Mouse (Mus musculus) large intestine, adult 2 months (tissue): Measurements from ENCODE around the gene Nectin4. TPM values are rescaled to one million over a fixed set of nuclear protein-coding genes. Genes with fewer than 3 reads are reported as not detected.
A peak's percentile ranks its signal among the peaks of the same experiment; 100 is the strongest.

Source experiments
- DNase-seq: peaks from one replicate; pipeline ENCODE4 v3.0.0-alpha.2; 2012; ENCODE audit warnings: low read depth, low spot score
- WGBS: fragments of 180-500 bp; shearing (Covaris S2); methylation state at CpG from one replicate; pipeline ENCODE4 v1.1.7; 2018; 5-methylcytosine and 5-hydroxymethylcytosine counted together
- polyA plus RNA-seq: library from polyadenylated mRNA; depleted of rRNA; stranded (reverse); fragments of >200 nt; gene quantifications from 2 replicates; pipeline ENCODE4 v1.2.3, GENCODE M21; 2012

Nectin4 gene
- polyA plus RNA-seq, 1 experiment = 0.51 TPM

DNA sequence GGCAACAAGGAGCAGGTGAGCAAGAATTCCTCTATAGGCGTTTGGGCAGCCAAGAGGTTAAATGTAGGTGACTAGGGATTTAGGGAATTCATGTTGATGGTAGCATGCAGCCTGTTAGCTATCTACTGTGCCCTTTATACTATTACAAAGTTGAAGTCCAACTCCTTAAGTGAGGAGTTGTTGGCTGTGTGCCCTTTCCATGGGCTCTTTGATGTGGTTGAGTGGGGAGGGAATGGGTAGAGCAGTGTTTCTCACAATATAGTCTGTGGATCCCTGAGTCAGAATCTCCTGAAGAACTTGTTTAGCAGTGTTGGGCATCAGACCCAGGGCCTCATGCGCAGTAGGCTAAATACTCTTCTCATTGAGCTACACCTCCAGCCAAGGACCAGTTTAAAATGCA is 13.1 kb upstream of the Nectin4 start:
- no peak for DNase-seq
- 92% methylated on average over 2 of the region's 2 CpGs for whole genome bisulfite sequencing

DNA sequence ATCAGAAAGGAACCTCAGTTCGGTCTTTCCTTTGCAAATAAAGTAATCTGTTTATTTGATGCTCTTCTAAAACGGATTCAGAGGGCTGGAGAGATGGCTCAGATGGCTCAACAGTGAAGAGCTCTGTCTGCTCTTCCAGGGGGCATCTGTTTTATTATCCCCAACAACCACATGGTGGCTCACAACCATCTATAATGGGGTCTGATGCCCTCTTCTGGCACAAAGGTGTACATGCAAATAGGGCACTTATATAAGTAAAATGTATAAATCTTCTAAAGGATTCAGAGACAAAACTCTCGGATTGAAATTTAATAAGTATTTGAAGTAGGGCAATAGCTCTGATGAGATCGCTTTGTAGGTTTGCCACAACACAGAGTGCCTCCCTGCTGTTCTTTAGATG is 11.5 kb upstream of the Nectin4 start:
- DNase-seq = no peak
- 55% methylated on average over 4 of the region's 4 CpGs for WGBS

DNA sequence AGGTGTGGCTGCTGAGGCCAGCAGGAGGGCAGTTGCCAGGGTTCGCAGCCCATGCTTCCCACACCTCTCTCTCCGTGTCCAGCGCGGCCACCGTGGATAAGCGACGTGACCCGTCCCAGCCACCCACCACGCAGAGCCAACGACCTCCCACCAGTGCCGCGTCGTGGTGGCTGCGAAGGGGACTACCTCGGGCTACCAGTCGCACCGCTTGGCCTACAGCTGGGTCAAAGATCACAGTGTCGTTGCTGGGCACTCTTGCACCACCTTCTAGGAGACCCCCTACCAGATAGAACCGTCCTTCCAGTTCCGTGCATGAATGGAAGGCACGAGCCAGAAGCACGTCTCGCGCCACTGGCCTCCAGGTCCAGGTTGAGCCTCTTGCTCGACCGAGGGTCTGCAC is 9.6 kb upstream of the Nectin4 start:
- DNase-seq = no peak

DNA sequence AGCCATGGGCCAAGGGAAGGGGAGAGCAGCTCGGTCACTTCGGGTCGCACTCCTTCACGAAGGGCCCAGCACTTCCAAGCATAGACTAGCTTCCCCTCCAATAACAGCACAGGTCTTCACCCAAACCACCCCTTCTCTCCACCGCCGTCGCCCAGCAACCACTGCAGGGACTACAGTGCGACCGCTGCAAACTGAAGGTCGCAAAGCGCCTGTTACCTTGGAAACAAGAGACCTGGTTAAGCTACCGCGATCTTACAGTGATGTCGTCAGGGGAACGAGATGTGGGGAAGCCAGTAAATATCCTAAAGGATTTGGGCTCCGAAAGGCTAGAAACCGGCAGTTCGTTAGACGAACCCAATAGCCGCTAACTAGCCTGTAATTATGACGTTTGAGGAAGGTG is 9.2 kb upstream of the Nectin4 start, which contains the start of gene Klhdc9:
Gene Klhdc9 (minus strand): TSS at position 143 of the 400 bp plus-strand sequence.
- no peak for DNase-seq
- 2% methylated on average over 21 of the region's 21 CpGs for WGBS

More for the DNA sequence above, 9.6 kb upstream of the Nectin4 start:
- WGBS = 13% methylated on average over 26 of the region's 26 CpGs

DNA sequence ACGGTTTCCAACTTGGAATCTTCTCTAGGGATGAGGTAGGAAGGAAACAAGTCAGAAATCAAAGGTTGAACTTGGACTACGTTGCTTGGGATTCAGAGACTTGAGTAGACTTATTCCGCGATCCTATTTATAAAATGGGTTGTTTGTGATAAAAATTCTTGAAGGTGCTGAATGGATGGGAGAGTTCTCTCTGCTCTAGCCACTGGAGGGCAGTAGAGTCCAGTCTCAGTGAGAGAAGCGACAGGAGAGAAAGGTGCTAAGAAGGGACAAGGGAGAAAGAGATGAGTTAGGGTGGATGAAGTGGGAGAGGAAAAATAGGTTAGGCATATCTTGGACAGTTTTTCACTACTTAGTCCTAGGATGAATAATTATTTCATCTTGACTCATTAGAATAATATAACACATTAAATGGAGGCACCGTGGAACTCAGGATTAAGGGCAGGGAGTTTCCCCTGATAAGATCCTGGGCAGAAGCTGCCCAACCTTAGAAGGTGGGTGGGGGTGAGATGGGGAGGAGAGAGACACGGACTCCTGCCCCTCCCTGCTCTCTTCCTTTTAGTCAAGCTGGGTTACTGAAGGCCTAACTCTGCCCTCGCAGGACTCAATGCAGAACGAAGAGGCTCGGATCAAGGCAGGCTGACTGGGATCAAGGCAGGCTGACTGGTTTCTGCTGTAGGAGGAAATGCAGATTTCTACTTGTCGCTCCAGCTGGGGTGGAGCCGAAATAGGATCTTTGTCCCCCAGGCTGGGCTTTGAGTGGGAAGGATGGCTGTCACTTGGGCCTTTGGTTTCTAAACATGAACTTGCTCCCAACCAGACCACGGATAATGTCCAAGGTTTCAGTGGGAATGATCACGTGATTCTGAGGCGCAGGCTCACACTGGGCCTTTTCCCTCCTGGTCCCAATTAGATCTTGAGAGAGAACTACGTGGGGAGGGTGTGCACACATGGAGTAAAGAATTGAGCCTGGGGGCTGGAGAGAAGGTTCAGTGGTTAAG is 8.5 kb upstream of the Nectin4 start:
- WGBS = 34% methylated on average over 16 of the region's 16 CpGs
- DNase-seq = peak; percentile 77

DNA sequence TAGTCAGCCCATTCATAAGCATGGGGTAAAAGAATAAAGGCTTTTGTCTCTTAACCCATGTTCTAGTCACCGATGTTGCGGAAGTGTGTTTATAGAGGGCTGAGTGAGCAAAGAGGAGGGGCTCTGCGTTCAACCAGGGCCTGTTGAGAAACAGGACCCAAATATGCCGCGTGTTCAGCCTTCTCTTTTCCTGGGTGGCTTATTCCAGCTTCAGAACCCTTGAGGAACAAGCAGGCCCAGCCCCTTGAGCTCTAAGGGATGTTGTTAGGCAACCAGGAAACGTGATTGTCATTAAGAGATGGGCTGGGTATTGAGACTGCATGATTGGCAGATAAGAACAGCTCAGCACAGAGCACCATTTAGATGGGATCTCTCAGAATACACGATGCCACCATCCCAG is 4.0 kb upstream of the Nectin4 start:
- DNase-seq = no peak
- WGBS = 40% methylated on average over 7 of the region's 7 CpGs

DNA sequence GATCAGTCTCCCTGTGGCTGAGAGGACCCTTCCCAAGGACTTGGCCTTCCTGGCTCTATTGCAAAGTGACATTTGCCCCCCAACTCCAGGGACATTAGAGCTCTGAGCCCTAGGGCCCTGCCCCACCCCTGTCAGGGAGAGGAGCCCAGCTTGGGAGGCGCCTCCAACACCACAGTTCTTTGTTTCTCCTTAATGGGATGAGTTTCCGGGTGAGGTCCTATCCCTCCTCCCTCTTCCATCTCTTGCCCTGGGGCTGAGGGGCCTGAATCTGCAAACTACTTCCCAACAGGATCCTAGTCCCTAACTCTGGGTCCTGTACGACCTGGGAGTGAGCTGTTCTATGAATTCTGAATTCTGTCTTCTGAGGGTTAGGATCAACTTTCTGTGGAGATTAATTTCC is 3.0 kb downstream of the Nectin4 start:
- 60% methylated on average over 3 of the region's 3 CpGs for WGBS
- no peak for DNase-seq

DNA sequence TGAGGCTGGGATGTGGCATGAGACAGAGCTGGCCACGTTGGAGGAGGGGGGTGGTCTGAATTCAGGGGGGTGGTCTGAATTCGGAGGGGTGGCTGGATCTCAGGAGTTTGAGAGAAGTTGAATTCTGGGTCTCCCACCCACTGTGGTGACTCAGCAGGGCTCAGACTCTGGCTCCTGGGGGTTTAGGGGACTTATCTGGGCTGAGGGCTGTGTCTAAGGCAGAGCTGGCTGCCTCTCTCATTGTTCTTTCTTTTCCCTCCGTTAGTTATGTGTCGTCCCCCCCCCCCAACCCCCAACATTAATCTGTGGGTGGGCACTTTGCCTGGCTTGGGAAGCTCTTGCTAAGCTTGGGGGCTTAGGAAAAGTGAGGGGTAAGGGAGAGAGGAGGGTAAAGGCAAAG is 4.0 kb downstream of the Nectin4 start:
- WGBS = 33% methylated on average over 4 of the region's 4 CpGs
- DNase-seq = no peak

DNA sequence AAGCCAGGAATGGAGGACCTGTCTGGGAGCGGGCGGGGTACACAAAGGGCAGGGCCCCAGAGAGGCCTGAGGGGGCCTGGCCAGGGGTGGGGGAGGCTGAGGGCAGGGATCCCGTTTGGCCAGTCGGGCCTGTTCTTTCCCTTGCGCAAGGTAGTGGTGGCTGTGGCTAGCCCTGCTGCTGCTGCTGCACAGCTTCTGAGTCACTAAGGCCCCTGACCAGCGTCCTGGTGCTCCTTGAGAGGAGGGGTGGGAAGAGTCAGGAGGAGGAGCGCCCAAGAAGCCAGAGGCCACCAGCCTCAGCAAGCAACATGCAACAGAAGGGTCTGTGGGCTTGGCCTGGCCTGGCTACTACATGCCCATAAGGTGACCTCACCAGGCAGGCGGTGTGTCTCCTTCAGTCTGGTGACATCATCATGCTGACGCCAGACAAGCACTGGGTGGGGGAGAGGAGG is 5.8 kb downstream of the Nectin4 start:
- DNase-seq = no peak
- 19% methylated on average over 9 of the region's 9 CpGs for WGBS

DNA sequence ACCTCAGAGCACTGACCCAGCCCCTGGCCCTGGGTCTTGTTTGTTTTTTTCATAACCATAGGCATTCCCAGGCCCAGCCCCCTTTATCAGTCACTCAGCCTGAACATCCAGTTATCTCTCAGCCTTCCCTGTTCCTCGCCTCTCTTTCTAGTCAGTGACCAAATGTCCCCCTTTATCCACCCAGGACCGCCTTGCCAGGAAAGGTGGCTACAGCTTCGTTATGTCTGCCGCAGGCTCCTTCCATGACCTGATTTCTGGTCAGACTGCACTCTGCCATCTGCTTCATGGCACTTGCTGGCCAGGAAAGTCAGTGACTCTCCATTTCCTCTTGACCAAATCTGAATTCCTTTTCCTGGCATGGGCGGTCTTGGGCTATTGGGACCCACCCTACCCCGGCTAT is 8.4 kb downstream of the Nectin4 start:
- WGBS = 88% methylated on average over 6 of the region's 6 CpGs
- no peak for DNase-seq

DNA sequence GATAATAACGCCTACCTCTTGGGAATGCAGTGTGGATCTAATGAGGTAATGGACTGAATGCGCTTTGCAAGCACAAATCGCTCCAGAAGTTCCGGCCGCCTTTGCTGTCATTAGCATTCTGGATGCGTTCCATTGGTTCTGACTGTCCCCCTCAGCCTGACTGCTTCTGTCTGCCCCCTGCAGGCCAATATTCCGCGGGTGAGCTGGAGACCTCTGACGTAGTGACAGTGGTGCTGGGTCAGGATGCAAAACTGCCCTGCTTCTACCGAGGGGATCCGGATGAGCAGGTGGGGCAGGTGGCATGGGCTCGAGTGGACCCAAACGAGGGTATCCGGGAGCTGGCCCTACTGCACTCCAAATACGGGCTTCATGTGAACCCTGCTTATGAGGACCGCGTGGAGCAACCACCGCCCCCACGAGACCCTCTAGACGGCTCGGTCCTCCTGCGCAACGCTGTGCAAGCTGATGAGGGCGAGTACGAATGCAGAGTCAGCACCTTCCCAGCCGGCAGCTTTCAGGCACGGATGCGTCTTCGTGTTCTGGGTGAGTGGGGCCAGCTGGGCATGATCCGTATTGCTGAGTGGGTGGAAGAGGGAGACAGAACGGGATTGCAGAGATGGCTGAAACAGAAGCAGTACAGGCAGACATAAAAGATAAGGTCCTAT is 10.2 kb downstream of the Nectin4 start:
- WGBS = 33% methylated on average over 31 of the region's 31 CpGs
- no peak for DNase-seq

DNA sequence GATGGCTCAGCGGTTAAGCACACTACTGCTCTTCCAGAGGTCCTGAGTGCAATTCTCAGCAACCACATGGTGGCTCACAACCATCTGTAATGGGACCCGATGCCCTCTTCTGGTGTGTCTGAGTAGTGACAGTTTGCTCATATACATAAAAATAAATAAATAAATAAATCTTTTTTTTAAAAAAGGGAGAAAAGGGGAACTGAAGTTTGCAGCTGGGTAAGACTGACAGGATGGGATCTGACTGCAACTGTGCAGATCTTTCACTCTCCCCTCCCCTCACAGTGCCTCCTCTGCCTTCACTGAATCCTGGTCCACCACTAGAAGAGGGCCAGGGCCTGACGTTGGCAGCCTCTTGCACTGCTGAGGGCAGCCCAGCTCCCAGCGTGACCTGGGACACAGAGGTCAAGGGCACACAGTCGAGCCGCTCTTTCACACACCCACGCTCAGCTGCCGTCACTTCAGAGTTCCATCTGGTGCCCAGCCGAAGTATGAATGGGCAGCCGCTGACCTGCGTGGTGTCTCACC is 12.3 kb downstream of the Nectin4 start:
- no peak for DNase-seq
- 84% methylated on average over 11 of the region's 11 CpGs for WGBS

DNA sequence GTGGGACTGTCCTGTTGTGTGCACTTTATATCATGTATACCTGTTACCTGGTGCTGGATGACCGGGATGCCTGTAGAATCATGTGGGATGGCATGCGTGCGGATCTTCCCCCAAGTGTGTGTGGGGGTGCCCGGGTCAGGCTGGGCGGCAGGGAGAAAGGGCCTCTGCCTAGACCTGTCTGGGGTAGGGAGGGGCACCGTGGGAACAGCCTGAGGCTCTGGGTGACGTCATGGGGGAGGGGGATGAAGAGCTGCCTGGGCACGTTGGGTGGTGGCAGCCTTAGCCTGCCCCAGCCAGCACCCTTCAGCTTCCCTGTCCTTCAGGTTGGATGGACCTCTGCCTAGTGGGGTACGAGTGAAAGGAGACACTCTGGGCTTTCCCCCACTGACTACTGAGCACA is 14.5 kb downstream of the Nectin4 start:
- 65% methylated on average over 9 of the region's 9 CpGs for WGBS
- no peak for DNase-seq

DNA sequence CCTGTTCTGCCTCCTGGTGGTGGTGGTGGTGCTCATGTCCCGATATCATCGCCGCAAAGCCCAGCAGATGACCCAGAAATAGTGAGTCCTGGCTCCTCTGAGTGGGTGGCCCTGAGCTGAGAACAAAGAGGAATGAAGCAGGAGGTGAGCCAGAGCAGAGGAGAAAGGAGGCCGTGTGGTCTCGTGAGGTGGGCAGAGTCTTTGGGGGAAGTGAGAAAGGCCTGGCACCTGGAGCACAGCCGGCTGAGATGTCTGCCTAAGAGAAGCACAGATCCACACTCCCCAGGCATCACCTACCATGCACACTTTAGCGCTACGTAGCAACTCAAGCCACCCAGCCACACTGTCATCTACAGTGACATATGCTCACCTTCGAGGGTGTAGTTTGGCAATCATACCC is 15.3 kb downstream of the Nectin4 start:
- 83% methylated on average over 9 of the region's 9 CpGs for WGBS
- no peak for DNase-seq

DNA sequence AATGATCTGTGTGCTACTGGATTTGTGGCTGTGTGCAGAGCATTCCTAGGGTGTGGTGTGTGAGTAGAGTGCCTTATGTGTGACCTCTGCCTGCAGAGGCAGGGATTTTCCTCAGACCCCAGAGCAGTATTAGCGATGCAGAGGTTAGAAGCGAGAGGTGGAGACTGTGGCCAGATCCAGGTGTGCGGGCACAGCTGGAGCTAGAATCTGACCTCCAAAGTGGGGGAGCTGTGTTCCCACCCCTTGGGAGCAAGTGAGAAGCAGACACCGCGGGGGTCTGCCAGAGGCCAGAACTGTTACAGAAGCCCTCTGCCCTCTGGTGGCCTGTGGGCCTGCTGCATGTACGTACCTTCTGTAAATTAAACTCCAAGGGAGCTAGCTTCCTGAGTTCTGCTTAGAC is 17.2 kb downstream of the Nectin4 start:
- DNase-seq = no peak
- 66% methylated on average over 6 of the region's 6 CpGs for WGBS

DNA sequence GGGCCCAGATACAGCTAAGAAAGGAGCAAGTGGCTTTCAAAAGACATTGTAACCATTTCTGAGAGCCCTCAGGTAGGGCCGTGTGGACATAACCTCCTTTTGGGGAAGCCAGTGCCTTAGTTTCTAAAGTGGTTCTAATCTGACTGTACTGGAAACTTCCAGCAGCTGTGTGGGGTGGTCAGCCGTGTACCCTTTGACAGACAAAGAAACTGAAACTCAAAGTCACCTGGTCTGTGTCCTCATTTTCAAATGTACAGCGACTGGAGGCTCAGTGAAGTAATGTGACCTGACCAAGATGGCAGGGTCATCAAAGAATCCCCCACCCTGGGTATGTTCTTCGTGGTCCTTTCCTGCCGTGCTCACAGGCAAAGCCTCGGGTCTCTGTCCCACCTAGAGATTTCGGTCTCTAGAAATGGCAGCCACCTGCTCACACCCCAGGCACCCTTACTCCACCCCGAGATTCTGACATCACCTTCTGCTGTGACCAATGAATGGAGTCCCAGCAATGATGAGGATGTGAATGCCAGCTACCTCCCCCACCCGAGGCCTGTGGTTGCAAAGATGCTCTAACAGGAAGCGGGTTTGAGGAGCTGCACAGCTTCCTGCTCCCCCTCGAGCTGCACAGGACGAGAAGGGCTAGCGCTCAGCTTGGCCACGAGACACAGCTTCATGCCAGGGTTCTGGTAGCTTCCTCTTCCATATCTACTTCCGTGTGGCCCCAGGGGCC is 18.6 kb downstream of the Nectin4 start, which contains the start of gene Arhgap30:
Gene Arhgap30 (plus strand): TSS at position 579 of the 727 bp plus-strand sequence.
- DNase-seq = no peak
- WGBS = 77% methylated on average over 15 of the region's 15 CpGs

DNA sequence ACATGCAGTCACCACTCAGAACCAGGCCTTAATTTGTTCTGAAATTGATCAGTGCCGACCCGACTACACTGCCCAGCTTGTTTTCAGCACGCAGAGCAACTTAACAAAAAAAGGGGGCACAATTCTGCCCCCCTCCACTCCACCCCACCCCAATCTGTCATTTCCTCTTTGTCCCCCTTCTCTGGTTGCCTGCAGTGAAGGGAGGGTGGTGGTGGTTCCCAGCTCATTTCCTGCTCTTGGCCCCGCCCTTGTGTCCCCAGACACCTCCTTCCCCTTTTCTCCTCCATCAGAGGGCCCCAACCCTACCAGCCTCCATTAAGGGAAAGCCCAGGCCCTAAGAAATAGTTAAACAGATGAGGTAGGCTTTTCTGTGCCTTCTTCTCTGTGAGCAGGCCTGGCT is 20.2 kb downstream of the Nectin4 start:
- no peak for DNase-seq
- 54% methylated on average over 4 of the region's 4 CpGs for WGBS

DNA sequence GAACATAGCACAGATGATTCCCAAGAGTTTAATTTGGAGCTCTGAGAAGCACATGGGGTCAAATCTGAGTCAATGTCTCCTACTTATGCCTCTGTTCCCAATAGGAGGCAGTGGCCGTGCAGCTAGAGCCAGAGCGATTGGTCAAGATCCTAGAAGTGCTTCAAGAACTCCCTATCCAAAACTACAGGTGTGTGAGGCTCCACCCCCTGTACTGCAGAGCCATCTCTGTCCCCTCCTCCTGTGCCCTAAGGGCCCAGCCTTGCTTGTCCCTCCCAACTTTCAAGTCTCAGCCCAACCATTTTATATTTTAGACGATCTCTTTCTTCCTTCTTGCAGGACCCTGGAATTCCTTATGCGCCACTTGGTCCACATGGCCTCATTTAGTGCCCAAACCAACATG is 31.9 kb downstream of the Nectin4 start:
- DNase-seq = no peak
- WGBS = 84% methylated on average over 4 of the region's 4 CpGs

DNA sequence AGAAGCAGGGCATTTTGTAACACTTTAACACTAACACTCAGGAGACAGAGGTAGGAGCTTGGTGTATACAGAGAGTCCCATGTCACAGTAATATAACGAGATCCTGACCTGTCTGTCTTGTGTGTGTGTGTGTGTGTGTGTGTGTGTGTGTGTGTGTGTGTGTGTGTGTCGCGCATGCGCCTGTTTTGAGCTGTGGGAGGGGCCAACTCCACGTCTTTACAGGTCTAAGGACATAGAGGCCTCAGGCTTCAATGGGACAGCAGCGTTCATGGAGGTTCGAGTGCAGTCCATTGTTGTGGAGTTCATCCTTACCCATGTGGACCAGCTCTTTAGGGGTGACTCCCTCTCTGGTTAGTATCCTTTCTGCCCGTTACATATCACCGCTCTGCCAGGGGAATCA is 33.1 kb downstream of the Nectin4 start:
- 81% methylated on average over 9 of the region's 9 CpGs for WGBS
- no peak for DNase-seq

DNA sequence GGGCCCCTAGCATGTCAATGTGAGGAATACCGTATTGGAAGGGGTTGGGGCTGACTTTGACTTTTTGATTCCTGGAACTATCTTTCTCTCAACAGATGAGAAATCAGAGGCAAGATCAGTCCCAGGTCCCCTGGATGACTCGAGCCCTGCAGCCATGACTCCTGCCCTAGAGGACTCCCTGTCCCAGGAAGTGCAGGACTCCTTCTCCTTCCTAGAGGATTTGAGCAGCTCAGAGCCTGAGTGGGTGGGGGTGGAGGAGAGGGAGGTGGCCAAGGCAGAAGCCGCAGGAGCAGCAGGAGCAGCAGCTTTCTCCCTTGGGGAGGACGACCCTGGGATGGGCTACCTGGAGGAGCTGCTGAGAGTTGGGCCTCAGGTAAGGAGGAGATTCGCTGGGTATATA is 37.4 kb downstream of the Nectin4 start:
- no peak for DNase-seq
- 73% methylated on average over 5 of the region's 5 CpGs for WGBS
